Mouse (Mus musculus): ENCODE results near the gene Spink8. TPM values are rescaled to one million over a fixed set of nuclear protein-coding genes. Genes with fewer than 3 reads are reported as not detected.

Spink8 gene
- total RNA-seq, 2 experiments from 2014 or later = not detected

DNA sequence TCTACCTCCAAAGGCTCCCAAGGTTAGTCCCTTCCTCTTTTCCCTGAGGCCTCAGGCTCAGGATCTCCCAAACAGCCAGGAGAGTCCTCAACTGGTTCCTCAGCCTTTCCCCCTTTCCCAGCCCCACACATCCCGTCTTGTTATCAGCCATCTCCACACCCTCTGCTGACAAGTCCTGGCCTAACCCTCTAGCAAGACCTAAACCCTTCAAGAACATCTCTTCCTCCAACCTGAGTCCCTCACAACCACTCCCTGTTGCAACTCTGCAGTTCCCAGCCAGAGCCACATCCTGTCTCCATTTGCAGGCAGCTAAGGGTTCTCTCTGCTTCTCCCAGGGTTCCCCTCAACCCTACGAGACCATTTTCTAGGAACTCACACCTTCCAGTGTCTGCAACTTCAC is 54.1 kb downstream of the Spink8 start:
- no peak for DNase-seq (ENCODE audit: low spot score in 2 of 2)

DNA sequence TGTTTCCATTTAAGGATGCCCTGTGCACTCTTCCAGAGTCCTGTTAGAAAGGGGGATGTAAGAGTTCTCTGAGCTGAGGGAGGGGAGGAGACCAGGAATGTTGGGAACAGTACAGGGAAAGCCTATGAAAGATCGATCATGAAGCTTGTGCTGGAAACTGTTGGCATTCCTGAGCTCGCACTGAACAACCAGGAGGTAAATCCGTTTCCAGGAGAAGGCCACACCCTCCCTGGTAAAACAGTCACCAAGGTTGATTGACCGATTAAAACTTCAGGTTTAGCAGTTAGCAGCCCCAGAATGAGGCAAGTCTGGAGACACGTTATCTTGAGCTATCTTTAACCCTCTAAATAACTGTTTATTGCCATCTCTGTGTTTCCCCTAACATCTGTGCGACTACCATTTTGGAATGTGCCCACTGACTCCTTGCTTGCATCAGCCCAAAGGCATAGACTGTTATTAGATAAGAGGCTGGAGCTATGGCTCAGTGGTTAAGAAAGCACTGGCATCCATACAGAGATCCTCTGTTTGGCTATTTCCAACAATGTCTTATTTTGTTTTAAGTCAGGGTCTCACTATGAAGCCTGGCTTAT is 59.0 kb downstream of the Spink8 start:
- no peak for DNase-seq (ENCODE audit: low spot score in 2 of 2)

- DNase-seq (ENCODE audit: low spot score in 2 of 2) = peak; percentile 94 to 98
Measured at GRCm38 (mm10) chr9:109874797-109875691, 63.0 kb downstream of the Spink8 start, which contains the start of gene Cdc25a. Gene Cdc25a (plus strand): TSS chr9:109875579.

- peak; percentile 61 to 79 for DNase-seq (ENCODE audit: low spot score in 2 of 2)
Measured at GRCm38 (mm10) chr9:109875695-109876601, 63.9 kb downstream of the Spink8 start.

Other genes with a start within 250 kb of the Spink8 start
- not detected for gene Fbxw15, start 244.0 kb upstream of the Spink8 start, total RNA-seq (2021)
- not detected for gene Fbxw24, start 186.2 kb upstream of the Spink8 start, total RNA-seq (2021)
- gene Fbxw25, start 147.6 kb upstream of the Spink8 start, total RNA-seq (2021) = not detected
- gene Fbxw18, start 109.6 kb upstream of the Spink8 start, total RNA-seq (2021) = not detected
- not detected for gene Fbxw26, start 66.2 kb upstream of the Spink8 start, total RNA-seq (2021)
- gene Fbxw27, start 21.6 kb upstream of the Spink8 start, total RNA-seq (2021) = not detected
- 10 to 100 TPM; 24.2 to 30.3 TPM for gene Nme6, start 20.5 kb downstream of the Spink8 start, total RNA-seq (2021)
- 1 to 10 TPM in 1 of 2 experiments, under 1 TPM in 1; 0.39 to 1.4 TPM for gene Camp, start 37.3 kb downstream of the Spink8 start, total RNA-seq (2021)
- 10 to 100 TPM; 13.9 TPM for gene Cdc25a, start 63.3 kb downstream of the Spink8 start, total RNA-seq (2021)
- gene Map4, start 119.2 kb downstream of the Spink8 start, total RNA-seq (2021) = 100 to 1,000 TPM; 510 to 546 TPM

Data from gastrocnemius, postnatal 4 days (tissue).